Mouse (Mus musculus): ENCODE results near the gene Abl2. TPM values are rescaled to one million over a fixed set of nuclear protein-coding genes. Genes with fewer than 3 reads are reported as not detected.

Abl2 gene
- polyA plus RNA-seq, 1 experiment, result 22.4 TPM

DNA sequence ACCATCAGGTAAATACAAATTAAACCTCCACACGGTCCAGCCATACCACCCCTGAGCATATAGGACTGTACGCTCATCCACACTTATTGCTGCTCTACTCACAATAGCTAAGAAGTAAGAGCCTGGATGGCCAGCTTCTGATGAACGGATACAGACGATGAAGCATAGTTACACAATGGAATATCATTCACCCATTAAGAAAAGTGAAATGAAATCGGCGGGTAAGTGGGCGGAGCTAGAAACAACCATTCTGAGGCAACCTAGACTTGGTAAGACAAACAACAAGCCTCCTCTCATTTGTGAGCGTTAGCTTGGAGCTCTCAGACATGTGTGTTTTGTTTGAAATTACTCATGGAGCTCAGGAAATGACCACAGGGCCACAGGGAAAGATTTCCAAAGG lies 107.2 kb downstream of the Abl2 start:
- Histone ChIP-seq H3K4me1 (ENCODE audit: control insufficient read depth, insufficient read depth, low read length) (no peaks in the 10 kb centered on the region), H3K4me3 (ENCODE audit: insufficient read depth, low read length) (no peak overlapping the region), H3K27ac (ENCODE audit: insufficient read depth, low read length) (no peak overlapping the region)
- TF ChIP-seq POLR2A (IDR thresholded peaks at IDR 0.05; ENCODE audit: low read depth, low read length), result no peak
- no peak for TF ChIP-seq CTCF (IDR thresholded peaks at IDR 0.05; ENCODE audit: borderline replicate concordance, insufficient read depth, low read length)

- no peak for TF ChIP-seq POLR2A (IDR thresholded peaks at IDR 0.05; ENCODE audit: low read depth, low read length)
- TF ChIP-seq CTCF (IDR thresholded peaks at IDR 0.05; ENCODE audit: borderline replicate concordance, insufficient read depth, low read length), result no peak
- Histone ChIP-seq H3K4me3 (ENCODE audit: insufficient read depth, low read length) (no peak overlapping the region), H3K4me1 (ENCODE audit: control insufficient read depth, insufficient read depth, low read length) (no peaks in the 10 kb centered on the region), H3K27ac (ENCODE audit: insufficient read depth, low read length) (no peak overlapping the region)
These were observed 108.7 kb downstream of the Abl2 start for GRCm38 (mm10) chr1:156667141-156667926.

DNA sequence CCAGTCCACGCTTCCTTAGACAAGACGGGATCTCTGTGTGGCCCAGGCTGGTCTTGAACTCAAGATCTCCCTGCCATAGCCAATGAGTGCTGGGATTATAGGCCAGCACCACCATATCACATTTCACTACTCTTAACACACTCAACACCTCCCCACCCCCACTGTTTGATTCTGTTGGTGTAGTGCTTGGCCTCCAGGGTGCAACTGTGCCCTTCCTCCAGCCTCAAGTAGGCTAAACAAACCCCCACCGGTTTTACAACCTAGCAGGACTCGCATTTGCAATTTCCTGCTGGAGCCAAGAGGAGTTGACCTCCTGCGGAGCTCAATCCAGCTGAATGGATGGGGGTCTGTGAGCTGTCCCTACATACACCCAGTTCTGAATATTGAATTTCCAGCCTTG lies 110.0 kb downstream of the Abl2 start:
- TF ChIP-seq CTCF (IDR thresholded peaks at IDR 0.05; ENCODE audit: borderline replicate concordance, insufficient read depth, low read length), result no peak
- TF ChIP-seq POLR2A (IDR thresholded peaks at IDR 0.05; ENCODE audit: low read depth, low read length), result no peak
- H3K4me3 ChIP-seq (ENCODE audit: insufficient read depth, low read length), result no peak overlapping the region
- no peak overlapping the region for H3K27ac ChIP-seq (ENCODE audit: insufficient read depth, low read length)
- H3K4me1 ChIP-seq (ENCODE audit: control insufficient read depth, insufficient read depth, low read length), result no peaks in the 10 kb centered on the region

DNA sequence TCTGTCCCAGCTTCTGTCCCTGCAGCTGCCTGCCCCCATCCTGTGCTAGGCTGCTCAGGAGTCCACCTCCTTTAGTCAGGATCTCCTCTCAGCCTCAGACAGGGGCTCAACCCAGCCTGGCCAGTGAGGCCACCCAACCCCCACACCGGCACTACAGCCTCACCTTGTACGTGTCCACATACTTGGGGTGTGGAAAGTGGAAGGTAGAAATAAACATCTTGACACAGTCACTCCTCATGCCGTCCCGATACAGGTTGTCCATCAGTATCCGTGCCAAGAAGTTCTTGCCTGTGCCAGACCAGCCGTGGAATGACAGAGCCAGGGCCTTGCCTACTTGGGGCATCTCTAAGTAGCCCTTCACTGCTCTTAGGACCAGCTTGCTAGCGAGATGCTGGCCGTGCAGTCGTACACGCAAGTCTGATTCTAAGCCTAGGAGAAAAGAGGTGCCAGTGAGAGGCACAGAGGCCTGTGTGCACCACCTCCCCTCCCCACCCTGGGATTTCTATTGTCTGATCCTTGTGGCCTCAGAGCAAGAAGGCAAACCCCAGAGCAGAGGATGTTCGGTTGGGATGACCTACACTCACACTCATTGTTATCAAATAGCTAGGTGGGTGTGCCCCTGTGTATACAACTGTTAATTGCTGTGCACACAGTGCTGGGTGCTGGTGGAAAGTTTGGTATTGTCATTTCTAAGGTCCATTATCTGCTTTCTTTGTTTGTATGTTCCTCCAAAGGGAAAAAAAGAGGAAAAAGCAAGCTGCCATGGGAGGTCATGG lies 110.8 kb downstream of the Abl2 start:
- no peaks in the 10 kb centered on the region for H3K4me1 ChIP-seq (ENCODE audit: control insufficient read depth, insufficient read depth, low read length)
- no peak overlapping the region for H3K4me3 ChIP-seq (ENCODE audit: insufficient read depth, low read length)
- H3K27ac ChIP-seq (ENCODE audit: insufficient read depth, low read length), result no peak overlapping the region
- TF ChIP-seq POLR2A (IDR thresholded peaks at IDR 0.05; ENCODE audit: low read depth, low read length) (no peak), CTCF (IDR thresholded peaks at IDR 0.05; ENCODE audit: borderline replicate concordance, insufficient read depth, low read length) (no peak)

- no peak overlapping the region for H3K4me3 ChIP-seq (ENCODE audit: insufficient read depth, low read length)
- H3K27ac ChIP-seq (ENCODE audit: insufficient read depth, low read length), result no peak overlapping the region
- no peaks in the 10 kb centered on the region for H3K4me1 ChIP-seq (ENCODE audit: control insufficient read depth, insufficient read depth, low read length)
- no peak for TF ChIP-seq CTCF (IDR thresholded peaks at IDR 0.05; ENCODE audit: borderline replicate concordance, insufficient read depth, low read length)
These were observed 113.3 kb downstream of the Abl2 start for GRCm38 (mm10) chr1:156671921-156672320.

DNA sequence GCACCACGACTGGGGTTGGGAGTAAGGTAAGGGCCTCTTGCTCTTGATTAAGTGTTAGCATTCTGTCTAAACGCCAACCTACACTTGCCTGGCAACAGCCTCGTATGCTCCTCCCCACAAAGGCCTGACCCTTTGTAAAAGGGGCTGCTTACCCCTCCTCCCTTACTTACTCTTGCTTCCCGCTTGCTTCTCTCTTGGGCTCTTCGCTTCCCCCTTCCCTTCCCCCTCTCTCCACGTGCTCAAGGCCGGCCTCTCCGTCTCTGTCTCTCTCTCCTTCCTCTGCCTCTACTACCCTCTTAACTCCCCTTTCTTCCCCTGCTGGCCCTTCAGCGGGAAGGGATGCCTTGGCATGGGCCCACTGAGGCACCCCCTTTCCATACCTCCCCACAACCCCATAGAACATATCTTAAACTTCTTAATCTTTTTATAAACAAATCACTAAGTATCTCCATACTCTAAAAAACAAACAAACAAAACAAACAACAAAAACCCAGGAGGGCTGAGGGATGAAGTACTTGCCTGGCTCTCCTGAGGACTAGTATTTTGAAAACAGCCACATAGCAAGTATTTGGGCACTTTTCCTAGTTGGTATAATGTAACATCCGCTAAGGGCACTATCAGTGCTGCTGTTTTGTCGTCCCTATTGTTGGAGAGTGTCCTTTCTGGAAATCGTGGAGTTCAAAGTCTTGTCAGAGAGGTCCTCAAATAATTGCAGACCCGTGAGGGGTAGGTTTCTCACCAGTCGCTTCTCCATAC lies 114.3 kb downstream of the Abl2 start:
- Histone ChIP-seq H3K4me3 (ENCODE audit: insufficient read depth, low read length) (peak overlapping the region; percentile 71), H3K27ac (ENCODE audit: insufficient read depth, low read length) (no peak overlapping the region), H3K4me1 (ENCODE audit: control insufficient read depth, insufficient read depth, low read length) (no peaks in the 10 kb centered on the region)
- no peak for TF ChIP-seq POLR2A (IDR thresholded peaks at IDR 0.05; ENCODE audit: low read depth, low read length)
- TF ChIP-seq CTCF (IDR thresholded peaks at IDR 0.05; ENCODE audit: borderline replicate concordance, insufficient read depth, low read length), result no peak

DNA sequence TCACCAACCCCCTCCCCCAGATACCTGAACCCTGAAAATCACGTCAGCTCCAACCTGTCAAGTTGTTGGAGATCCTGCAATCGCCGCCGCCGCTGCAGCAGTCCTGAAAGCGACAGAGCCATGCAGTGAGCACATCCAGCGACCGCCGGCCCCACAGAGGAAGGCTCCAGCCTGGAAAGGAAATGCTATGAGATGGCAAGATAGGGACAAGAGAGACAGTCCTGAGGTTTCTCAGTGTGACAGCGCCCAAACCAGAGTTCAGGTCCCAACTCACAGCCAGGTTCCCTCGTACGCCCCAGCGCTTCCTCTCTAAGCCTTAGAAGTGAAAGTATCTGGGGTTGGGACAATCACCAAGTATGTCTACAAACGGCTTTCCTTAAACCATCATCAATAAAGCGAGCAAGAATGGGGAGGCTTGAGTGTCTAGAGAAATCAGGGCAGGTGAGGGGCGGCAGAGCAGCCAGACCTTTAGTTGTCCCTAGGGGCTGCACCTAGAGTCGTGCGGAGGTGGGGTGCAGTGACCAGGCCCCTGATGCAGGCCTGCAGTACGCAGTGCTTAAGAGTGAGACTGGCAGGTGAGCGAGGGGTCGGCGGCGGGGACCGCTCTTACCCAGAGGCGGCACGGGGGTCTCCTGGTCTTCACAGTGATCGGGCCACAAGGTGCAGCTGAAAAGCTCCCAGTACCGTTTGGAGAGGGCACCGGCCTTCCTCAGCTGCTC lies 115.0 kb downstream of the Abl2 start:
- 0 out of 2 replicates have a peak overlapping the region, but pooled peaks have one; percentile 9 for H3K27ac ChIP-seq (ENCODE audit: insufficient read depth, low read length)
- no peak for TF ChIP-seq POLR2A (IDR thresholded peaks at IDR 0.05; ENCODE audit: low read depth, low read length)
- no peak for TF ChIP-seq CTCF (IDR thresholded peaks at IDR 0.05; ENCODE audit: borderline replicate concordance, insufficient read depth, low read length)
- H3K4me1 ChIP-seq (ENCODE audit: control insufficient read depth, insufficient read depth, low read length), result no peaks in the 10 kb centered on the region
- peak overlapping the region; percentile 71 for H3K4me3 ChIP-seq (ENCODE audit: insufficient read depth, low read length)

DNA sequence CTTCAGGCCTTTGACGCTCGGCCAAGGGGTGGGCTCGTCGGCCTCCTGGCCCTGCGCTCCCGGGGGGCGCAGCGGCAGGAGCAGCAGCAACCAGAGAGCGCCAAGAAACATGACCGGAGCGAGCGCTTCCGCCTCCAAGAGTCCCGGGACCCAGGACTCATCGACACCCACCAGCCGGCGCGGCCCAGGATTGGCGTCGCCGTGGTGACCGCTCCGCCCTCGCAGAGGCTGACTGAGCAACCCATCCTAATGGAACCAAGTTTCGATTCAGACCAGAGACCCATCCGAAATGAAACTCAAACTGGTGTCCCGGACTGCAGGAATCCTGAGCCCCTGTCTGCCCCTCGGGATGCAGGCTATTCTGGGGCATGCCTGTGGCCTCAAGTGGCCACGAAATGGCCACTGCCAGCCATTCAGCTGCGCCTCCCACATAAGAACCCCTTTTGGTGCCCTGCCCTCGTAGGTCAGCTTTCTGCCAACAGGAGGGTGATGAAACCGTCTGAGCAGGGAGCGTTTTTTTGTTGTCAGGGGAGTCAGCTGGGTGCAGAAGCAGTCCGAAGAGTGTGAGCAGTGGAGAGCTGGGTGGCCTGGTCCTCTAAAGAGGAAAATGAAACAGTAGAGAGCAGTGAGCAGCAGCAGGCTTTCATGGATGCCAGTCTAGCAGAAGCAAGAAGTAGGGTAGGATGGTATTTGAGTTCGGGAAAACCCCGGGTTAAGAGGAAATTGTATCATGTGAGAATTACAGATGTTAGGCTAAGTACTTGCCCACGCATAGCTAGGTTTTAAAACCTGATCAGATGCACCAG lies 115.8 kb downstream of the Abl2 start, which contains the start of gene Tor3a:
Gene Tor3a (minus strand): TSS at position 162 of the 806 bp plus-strand sequence.
- TF ChIP-seq POLR2A (IDR thresholded peaks at IDR 0.05; ENCODE audit: low read depth, low read length) (peak; percentile 73), CTCF (IDR thresholded peaks at IDR 0.05; ENCODE audit: borderline replicate concordance, insufficient read depth, low read length) (no peak)
- H3K4me3 ChIP-seq (ENCODE audit: insufficient read depth, low read length), result peak within 1 kb of the TSS; percentile 71
- no peaks in the 10 kb centered on the region for H3K4me1 ChIP-seq (ENCODE audit: control insufficient read depth, insufficient read depth, low read length)
- H3K27ac ChIP-seq (ENCODE audit: insufficient read depth, low read length), result peak within 1 kb of the TSS; percentile 70

Data from embryonic fibroblast, embryonic 13.5 days (primary cell).